Mouse (Mus musculus): ENCODE measurements around the gene Tkfc.
"Not testable (repeated sequence)": the region's sequence is repeated elsewhere in the genome, so short reads cannot be mapped to it uniquely, and the experiment has no call there.

Gene Tkfc

DNA sequence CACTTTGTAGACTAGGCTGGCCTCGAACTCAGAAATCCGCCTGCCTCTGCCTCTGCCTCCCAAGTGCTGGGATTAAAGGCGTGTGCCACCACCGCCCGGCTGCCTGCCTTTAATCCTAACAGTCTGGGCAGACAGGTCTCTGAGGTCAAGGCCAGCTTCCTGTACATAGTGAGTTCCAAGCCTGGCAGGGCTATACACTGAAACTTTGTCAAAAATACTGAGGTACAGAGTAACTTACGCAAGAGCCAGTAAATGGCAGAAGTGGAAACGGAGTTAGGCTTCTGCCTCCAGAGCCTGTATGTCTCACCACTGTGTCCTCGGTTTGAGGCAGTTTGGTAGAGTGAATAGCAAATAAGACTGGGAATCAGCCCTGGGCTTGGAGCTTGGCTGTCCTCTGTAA lies 18.2 kb downstream of the Tkfc start:
- DNase-seq (ENCODE audit: low read depth, low spot score), result no peak

DNA sequence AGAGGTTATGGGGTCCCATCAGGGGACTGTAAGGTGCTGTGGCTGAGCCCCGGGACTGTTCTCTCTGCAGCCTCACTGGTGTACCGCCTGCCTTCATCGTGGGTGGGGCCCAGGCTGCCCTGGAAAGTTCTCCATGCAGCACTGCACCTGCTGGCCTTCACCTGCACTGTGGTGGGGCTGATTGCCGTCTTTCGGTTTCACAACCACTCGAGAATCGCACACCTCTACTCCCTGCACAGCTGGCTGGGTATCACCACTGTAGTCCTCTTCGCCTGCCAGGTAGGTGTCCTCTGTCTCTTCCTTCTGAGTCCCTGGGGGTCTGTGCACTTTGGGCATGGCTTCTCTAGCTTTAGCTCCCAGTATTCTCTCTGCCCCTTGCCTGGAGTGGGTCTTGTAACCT lies 20.3 kb downstream of the Tkfc start:
- no peak for DNase-seq (ENCODE audit: low read depth, low spot score)

DNA sequence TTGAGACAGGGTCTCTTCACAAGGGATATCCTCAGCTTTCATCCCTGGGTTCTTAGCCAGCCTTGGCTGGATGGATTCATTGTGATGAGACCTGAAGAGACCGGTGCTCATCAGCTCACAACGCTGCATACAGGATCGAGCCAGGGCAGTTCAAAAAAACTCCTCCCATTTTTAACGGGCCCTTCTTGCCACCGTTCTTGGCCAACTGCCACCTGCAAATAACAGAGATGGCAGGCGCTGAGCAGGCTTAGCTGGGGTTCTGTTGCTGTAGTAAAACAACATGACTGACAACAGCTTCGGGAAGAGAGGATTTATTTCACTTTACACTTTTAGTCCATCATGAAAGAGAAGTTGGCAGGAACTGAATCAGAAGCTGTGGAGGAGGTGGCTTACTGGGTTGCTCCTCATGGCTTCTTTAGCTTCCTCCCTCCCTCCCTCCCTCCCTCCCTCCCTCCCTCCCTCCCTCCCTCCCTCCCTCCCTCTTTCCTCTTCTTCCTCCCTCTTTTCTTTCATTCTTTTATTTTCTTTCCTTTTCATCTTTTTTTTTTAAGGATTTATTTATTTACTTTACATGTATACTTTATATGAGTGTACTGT lies 21.8 kb downstream of the Tkfc start:
- no peak for DNase-seq (ENCODE audit: low read depth, low spot score)

DNA sequence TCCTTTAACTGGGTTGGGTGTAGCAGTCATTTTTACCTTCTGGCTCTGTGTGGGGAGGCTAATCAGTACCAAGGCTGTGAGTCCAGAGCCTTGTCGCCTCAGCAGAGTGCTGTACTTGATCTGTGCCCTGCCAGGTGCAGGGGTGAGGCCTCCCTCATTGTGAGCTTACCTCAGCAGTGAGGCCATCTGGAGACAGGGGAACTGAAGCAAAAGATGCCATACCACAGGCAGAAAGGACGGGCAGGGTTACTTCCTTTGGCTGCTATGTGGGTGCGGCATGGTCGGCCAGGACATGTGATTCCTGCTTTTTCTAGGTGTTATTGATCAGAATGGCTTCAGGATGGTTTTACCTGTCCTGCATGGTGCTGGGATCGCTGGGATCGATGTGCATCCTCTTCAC lies 23.5 kb downstream of the Tkfc start:
- no peak for DNase-seq (ENCODE audit: low read depth, low spot score)

DNA sequence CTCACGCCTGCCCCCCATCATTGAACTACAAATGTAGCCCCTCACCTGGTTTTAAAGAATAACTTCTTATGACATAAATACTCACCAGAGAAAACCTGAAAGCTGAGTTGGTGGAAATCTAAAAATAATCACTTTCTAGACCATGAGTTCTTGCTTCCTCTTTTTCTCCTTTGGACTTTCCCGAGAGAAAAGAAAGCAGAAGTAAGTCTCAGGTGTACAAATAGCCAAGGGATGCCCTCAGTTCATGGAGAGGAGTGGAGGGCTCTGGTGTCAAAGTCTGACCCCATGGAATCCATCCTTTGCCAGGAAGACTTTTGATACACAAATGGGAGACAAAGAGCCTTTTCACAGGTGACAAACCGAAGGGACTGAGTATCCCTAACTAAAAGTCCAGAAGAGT lies 24.7 kb downstream of the Tkfc start:
- no peak for DNase-seq (ENCODE audit: low read depth, low spot score)

DNA sequence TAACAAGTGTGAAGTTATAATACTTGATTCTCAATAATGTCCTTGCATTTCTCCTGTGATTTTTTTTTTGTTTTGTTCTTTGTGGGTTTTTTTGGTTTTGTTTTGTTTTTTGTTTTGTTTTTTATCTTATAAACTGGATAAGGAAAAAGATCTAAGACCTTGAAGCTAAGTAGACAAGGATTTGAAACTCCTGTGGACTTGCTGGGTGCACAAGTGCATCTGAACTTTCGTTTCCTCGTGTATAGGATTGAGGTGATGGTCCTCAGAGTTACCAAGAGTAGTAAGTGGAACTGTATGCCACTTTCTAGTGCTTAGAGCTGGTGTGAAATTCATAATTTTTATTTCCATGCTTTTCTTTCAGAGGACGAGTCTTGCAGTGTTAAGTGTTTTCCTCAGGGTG lies 25.4 kb downstream of the Tkfc start:
- no peak for DNase-seq (ENCODE audit: low read depth, low spot score)

DNA sequence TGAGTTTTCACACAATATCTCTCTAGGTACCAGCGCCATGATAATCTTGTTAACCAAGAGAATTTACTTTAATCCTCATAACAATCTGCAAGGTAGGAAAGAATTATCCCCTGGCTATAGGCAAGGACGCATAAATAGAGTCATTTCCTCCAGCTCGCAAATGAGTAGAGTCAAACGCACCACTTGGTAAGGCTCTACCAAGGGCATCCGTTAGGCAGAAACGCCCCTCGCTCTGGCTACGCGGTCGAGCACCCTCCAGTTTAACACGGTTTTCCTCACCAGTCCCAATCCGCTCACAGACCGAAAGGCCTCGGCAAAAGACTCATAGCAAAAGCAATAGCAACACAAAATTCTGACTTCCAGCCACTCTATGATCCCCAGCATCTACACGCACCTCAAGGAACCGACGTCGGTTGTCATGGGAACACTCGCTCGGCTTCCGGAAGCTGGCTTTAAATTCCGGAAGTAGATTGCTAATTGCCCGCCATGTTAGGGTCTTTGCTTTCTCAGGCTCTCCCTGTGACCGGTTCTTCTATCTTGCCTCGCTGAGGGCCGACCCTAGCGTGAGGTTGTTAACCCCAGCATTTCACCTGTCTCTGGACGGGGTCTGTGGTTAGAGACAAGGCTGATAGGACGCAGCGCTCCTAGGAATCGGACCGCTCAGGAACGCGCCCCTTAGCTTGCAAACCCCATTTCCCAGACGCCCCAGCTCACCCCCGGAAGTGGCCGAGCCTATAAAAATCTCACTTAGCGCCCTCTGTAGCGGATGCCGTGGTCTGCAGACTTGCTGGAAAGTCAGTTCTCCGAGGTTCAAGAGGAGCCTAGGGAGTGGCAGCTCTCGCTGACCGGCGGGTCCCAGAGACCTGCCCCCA lies 28.5 kb downstream of the Tkfc start, which contains the start of the genes Cyb561a3 and Tmem138:
Cyb561a3 (plus strand) TSS at position 483 of the 872 bp plus-strand sequence.
Tmem138 (minus strand) TSS at position 673 of the 872 bp plus-strand sequence.
- DNase-seq (ENCODE audit: low read depth, low spot score), result peak; percentile 98

DNA sequence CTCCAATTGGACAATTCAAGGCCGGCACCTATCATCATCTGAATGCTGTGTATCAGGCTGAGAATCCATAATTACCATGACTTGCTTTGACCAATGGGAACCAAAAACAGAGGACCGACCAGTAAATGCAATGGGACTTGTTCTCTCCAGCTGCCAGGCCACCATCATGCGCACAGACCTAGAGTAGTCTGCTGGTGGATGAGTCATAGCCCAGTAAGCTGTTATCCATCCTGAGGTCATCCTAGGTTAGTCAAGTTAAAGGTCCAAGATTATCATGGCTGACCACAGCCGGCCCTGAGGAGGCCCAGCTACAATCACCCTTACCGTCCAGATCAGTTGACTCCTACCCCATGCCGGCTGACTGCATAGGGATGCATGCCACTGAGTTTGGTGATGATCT lies 35.8 kb downstream of the Tkfc start:
- DNase-seq (ENCODE audit: low read depth, low spot score), result peak; percentile 78

DNA sequence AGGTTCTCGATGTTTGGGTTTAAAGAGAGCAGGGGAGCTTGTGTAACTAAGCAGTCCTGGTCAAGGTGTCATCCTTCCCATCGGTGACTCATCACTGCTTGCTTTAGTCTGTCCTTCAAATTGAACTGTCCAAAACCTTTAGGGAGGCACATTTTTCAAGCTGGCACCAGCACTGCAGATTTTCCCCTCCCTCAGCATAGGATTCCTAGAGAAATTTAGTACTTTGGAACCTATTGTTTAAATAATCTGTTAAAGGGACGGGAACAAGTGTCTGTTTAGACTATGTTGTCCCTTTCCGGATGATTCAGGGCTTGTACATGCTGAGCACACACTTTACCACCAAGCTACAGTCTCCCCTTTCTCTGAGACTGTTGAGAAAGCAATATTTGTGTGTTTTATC lies 40.2 kb downstream of the Tkfc start:
- peak; percentile 65 for DNase-seq (ENCODE audit: low read depth, low spot score)

DNA sequence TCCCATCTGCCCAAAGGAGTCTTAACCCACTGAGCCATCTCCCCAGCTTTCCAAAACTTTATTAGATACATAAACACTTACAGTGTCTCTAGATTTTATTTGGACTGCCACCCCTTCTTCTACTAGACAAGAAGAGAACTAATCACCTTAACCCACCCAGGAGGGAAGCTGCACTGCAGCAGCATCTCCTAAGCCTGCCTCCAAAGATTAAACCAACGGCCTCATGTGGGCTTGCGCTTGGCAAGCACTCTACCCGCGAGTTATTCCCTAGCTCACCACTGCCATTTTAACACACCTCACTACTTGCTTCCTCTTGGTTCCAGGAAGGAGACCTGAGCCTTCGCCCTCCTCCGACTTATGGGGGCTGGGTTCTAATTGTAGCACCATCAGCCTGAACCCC lies 41.2 kb downstream of the Tkfc start:
- DNase-seq (ENCODE audit: low read depth, low spot score), result no peak

DNA sequence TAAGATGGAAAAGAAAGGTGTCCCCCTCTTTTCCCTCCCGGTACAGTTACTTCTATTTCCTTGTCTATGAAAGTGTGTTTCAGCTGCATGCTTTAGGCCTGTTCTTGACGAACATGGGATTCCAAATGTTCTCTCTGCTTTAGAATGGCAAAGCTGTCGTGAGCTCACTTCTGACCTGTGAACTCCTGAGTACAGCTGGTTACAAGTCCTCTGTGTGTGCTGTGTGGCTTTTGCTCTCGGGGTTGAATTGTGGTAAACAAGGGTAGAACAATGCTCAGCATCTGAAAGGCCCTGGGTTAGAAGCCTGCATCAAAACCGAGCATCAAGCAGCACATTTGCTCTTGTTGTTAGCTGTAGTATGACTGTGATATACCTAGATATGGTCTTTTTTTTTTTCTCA lies 43.1 kb downstream of the Tkfc start:
- peak; percentile 59 for DNase-seq (ENCODE audit: low read depth, low spot score)

DNA sequence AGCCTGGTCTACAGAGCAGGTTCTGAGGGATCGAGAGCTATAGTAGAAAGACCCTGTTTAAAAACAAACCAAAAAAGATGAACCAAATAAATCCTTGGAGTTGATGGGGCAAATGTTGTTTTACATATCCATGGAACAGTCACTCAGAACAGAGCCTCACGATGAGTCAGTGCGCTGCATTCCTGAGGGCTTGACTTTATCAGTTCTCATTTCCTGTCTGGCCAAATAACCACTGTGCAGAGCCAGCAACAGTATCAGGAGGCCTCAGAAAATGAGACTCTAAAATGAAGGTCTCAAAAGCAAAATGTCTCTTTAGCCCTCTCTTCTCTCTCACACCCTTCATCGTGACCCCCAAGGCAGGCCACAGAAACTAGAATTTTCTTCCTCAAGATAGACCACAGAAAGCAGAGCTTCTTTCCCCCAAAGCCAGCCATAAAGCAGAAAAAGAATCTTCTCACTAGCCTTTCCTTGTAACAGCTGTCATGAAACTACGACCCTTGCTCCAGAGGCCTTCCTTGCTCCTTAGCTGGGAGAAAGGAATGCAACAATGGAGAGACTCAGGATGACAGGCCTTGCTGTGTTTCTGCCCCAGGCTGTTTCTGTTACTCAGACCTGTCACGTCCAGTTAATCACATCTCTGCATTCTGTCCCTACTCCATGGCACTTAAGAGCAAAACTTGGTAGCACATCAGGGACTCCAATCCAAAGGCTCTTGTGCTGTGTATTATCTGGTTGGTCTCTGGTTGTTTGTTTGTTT lies 43.7 kb downstream of the Tkfc start:
- DNase-seq (ENCODE audit: low read depth, low spot score), result peak; percentile 97

DNA sequence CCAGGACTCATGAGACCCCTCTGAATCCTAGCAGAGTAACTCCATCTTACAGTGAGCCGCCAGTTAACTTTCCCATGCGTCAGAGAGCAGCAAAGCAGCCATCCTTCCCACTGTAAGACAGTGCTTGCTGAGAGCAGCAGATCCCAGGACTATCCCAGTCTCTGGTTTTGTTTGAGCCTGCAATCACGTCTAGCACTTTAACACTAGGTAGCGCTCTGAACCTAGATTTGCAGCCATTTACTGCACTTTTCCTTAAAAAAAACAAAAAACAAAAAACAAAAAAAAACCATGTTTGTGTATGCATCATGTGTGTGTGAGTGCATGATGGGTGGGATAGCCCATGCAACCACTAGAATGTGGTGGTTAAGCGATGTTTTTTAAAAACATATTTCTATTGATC lies 45.3 kb downstream of the Tkfc start:
- DNase-seq (ENCODE audit: low read depth, low spot score), result peak; percentile 93

DNA sequence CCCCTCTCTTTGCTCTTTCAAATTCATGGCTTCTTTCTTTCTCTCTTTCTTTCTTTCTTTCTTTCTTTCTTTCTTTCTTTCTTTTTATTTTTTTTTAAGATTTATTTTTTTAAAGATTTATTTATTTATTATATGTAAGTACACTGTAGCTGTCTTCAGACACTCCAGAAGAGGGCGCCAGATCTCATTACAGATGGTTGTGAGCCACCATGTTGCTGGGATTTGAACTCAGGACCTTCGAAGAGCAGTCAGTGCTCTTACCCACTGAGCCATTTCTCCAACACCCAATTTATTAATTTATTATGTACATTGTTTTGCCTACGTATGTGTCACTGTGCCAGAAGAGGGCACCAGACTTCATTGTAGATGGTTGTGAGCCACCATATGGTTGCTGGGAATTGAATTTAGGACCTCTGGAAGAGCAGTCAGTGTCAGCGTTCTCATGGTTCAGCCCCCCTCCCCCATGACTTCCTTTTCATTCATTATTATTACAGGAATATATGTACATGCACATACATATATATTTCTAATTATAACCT lies 47.5 kb downstream of the Tkfc start:
- DNase-seq (ENCODE audit: low read depth, low spot score), result not testable (repeated sequence)

DNA sequence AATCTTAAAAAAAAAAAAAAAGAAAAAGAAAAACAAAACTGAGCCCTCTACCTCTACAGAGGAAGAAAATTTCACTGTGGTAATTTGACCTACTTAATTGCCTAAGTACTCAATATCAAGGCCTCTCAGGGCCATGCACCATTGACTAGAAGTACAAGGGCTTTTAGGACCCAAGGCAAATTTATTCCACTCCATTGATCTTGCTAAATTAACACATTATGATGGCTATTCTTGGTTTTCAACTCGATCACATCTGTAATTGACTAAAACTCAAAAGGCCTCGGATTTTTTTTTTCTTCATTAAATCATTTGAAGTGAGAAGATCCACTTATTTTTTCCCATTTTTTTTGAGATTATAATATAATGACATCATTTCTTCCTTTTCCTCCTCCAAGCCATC lies 48.0 kb downstream of the Tkfc start:
- DNase-seq (ENCODE audit: low read depth, low spot score), result no peak

DNA sequence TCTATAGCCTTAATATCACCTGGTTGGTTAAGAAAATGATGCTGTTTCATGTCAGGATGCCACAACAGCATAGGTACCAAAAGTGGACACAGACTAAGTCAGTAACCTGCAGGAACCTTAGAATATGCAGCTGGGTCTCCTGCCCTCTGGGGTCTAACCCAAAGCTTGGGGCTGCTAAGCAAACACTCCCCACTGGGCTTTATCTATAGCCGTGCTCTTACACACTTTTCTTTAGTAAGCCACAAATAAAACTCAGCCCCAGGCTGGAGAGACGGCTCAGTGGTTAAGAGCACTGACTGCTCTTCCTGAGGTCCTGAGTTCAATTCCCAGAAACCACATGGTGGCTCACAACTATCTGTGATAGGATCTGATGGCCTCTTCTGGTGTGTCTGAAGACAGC lies 48.5 kb downstream of the Tkfc start:
- DNase-seq (ENCODE audit: low read depth, low spot score), result no peak

DNA sequence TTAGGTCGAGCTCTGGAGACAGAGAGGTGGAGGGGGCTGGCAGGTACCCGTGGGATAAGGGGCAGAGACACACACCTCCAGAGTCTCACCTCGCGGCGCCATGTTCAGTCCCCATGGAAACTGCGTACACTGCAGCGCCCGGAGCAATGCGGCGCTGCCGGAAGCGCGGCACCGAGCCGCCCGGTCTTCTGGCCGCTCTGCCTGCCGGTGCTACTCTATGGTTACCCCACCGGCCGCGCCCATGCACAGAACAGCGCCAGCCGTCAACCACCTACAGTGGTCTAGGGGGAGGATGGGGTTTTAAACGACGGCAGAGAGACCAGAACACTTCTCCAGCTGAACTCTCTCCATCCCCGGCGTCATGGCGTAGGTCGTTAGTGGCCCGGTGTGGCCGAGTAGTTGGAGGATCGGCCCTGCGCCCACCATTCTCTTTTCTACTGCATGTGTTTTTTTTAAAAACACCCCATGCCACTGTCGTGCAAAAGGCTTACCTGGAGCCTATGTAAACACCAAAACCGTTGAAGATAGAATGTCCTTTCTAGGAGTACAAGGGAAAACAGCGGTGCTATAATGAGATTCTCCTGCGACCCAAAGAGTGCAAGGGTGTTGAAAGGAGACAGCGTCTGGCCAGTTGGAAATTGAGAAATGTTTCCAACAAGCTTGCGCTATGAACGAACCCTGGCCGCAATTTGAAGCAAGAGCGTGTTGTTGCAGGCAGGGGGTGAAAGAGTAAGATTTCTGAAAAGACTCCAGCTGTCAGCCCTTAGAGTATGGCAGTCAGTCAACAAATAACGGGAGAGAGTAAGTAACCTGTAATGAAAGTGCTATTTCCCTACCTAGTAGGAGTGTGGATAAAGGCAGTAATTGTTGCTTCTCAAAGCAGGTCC lies 49.6 kb downstream of the Tkfc start, which contains the start of gene Tmem216:
Tmem216 (minus strand) TSS at position 615 of the 887 bp plus-strand sequence.
- DNase-seq (ENCODE audit: low read depth, low spot score), result peak; percentile 78

DNA sequence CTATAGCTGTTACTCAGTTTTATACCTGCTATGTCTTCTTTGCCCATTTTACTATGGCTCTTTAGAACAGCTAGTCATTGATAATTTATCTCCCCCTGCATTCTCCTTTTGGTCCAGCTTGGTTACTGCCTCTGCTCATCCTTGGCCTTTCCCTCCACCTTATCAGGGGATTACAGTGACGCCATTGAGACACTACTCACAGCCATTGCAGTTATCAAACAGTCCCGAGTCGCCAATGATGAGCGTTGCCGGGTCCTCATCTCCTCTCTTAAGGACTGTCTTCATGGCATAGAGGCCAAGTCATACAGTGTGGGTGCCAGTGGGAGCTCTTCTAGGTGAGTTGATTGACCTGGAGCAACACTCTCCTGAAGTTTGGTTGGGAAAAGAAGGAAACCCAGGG lies 66.0 kb downstream of the Tkfc start:
- DNase-seq (ENCODE audit: low read depth, low spot score), result no peak

Measured in 3T3-L1 (cell line).